Comparison of ENCODE assay signal across 11 mouse cellular contexts in genomic region chr1:168354934-168355333, GRCm38 (mm10).
DNase-seq lines count a peak whose midpoint lies in the region; ATAC-seq and TF ChIP-seq lines count a peak whose summit lies in the region.
"Had no signal": no experiment of that assay in that cellular context is flagged by ENCODE, and none has a peak within 500 bp of the region (broad histone marks: within the 10 kb centered on the region; RNA-seq: fewer than 3 reads in every experiment).

No protein-coding gene starts in this region.

- no peaks in the 10 kb centered on the region for H3K27me3 ChIP-seq in forebrain, postnatal 0 days (ENCODE audit: insufficient read depth, low read length)
- H3K27me3 ChIP-seq in midbrain, embryonic 14.5 days (ENCODE audit: control insufficient read depth, insufficient read depth, low read length), result no peaks in the 10 kb centered on the region

- peak overlapping the region; percentile 22; the same call in 1 of the 2 replicates for H3K27ac ChIP-seq in forebrain, postnatal 0 days (ENCODE audit: low read depth, low read length)
- H3K27ac ChIP-seq in midbrain, embryonic 14.5 days (replicated peaks; ENCODE audit: low read depth, low read length), result peak overlapping the region; percentile 46
- H3K27ac ChIP-seq: liver, embryonic 12.5 days had no signal

- no peaks in the 10 kb centered on the region for H3K36me3 ChIP-seq in forebrain, postnatal 0 days (ENCODE audit: insufficient read depth)
- H3K36me3 ChIP-seq in midbrain, embryonic 14.5 days (ENCODE audit: control insufficient read depth, insufficient read depth, low read length), result no peaks in the 10 kb centered on the region
- H3K36me3 ChIP-seq: liver, embryonic 12.5 days had no signal

- H3K4me2 ChIP-seq in forebrain, postnatal 0 days (ENCODE audit: low read depth), result no peak overlapping the region
- peak overlapping the region; percentile 33 for H3K4me2 ChIP-seq in midbrain, embryonic 14.5 days (ENCODE audit: low read length)
- H3K4me2 ChIP-seq: liver, embryonic 12.5 days had no signal

- ATAC-seq in cerebellum, adult (ENCODE audit: insufficient number of reproducible peaks, low FRiP score, low TSS enrichment), result no peak
- ATAC-seq in forebrain, postnatal 0 days, result no peak; the same call in 1 of the 2 replicates
- ATAC-seq in midbrain, embryonic 14.5 days (ENCODE audit: low FRiP score, low TSS enrichment), result no peak
- ATAC-seq: liver, embryonic 12.5 days had no signal

- TF ChIP-seq CTCF in forebrain, postnatal 0 days (IDR thresholded peaks at IDR 0.05; ENCODE audit: low read depth), result no peak

- DNase-seq in cerebellum, postnatal 10 days, result peak; percentile 33 to 45
- peak; percentile 24 for DNase-seq in left cerebral cortex, postnatal 4 days
- DNase-seq in left cerebral cortex, adult 11 months (ENCODE audit: low spot score), result no peak
- DNase-seq in forebrain, postnatal 0 days, result no peak
- DNase-seq in midbrain, embryonic 14.5 days, result peak; percentile 77
- no peak for DNase-seq in right cerebral cortex, postnatal 14 days
- no peak for DNase-seq in urinary bladder, postnatal 10 days (ENCODE audit: low spot score)
- DNase-seq: cerebellum, postnatal 36 days; heart, postnatal 10 days had no signal

- no peaks in the 10 kb centered on the region for H3K9me3 ChIP-seq in forebrain, postnatal 0 days (ENCODE audit: low read length)
- H3K9me3 ChIP-seq in midbrain, embryonic 14.5 days (ENCODE audit: control insufficient read depth, low read length), result no peaks in the 10 kb centered on the region
- H3K9me3 ChIP-seq: liver, embryonic 12.5 days had no signal

- intact Hi-C loops in left cerebral cortex, postnatal 4 days (cut with DNase I), result no loop called here

- H3K4me3 ChIP-seq in forebrain, postnatal 0 days (ENCODE audit: low read depth, low read length), result no peak overlapping the region
- no peak overlapping the region for H3K4me3 ChIP-seq in midbrain, embryonic 14.5 days (replicated peaks; ENCODE audit: low read depth, low read length)
- H3K4me3 ChIP-seq: liver, embryonic 12.5 days had no signal

- WGBS in forebrain, postnatal 0 days, result 11% methylated on average over 4 of the region's 4 CpGs
- 3% methylated on average over 4 of the region's 4 CpGs for WGBS in midbrain, embryonic 14.5 days

- no peak overlapping the region for H3K9ac ChIP-seq in forebrain, postnatal 0 days
- H3K9ac ChIP-seq in midbrain, embryonic 14.5 days (replicated peaks; ENCODE audit: low read length), result no peak overlapping the region; the same call in 1 of the 2 replicates
- H3K9ac ChIP-seq: liver, embryonic 12.5 days had no signal

- H3K4me1 ChIP-seq in forebrain, postnatal 0 days (ENCODE audit: insufficient read depth), result peaks cover 51% of the 10 kb centered on the region
- peaks cover 76% of the 10 kb centered on the region for H3K4me1 ChIP-seq in midbrain, embryonic 14.5 days (ENCODE audit: control insufficient read depth, insufficient read depth, low read length)

Comparison
In these comparisons a context has a peak if more than half of its experiments do, and no peak if none do; other contexts are left out.
1. DNase-seq: peak in cerebellum, postnatal 10 days (2 of 2), left cerebral cortex, postnatal 4 days (single experiment) and midbrain, embryonic 14.5 days (single experiment); none in left cerebral cortex, adult 11 months (single experiment), forebrain, postnatal 0 days (single experiment), right cerebral cortex, postnatal 14 days (single experiment) and urinary bladder, postnatal 10 days (single experiment).